Comparison of ENCODE assay signal across 9 mouse cellular contexts in genomic region chr11:88186947-88187243, GRCm38 (mm10). TPM values are rescaled to one million over a fixed set of nuclear protein-coding genes. Genes with fewer than 3 reads are reported as not detected.
A peak's percentile ranks its signal among the peaks of the same experiment; 100 is the strongest.
DNase-seq lines count a peak whose midpoint lies in the region; ATAC-seq and TF ChIP-seq lines count a peak whose summit lies in the region.
"Had no signal": no experiment of that assay in that cellular context is flagged by ENCODE, and none has a peak within 500 bp of the region (broad histone marks: within the 10 kb centered on the region; RNA-seq: fewer than 3 reads in every experiment).

No protein-coding gene starts in this region.

- peak overlapping the region; percentile 57; the same call in 1 of the 2 replicates for H3K4me2 ChIP-seq in heart, embryonic 12.5 days
- peak overlapping the region; percentile 44 for H3K4me2 ChIP-seq in hindbrain, embryonic 14.5 days (replicated peaks)
- peak overlapping the region; percentile 68 for H3K4me2 ChIP-seq in myocyte (ENCODE audit: low read depth)

- peak overlapping the region; percentile 44; the same call in 1 of the 2 replicates for H3K27ac ChIP-seq in heart, embryonic 12.5 days (ENCODE audit: poor library complexity, severe bottlenecking)
- peak overlapping the region; percentile 48 for H3K27ac ChIP-seq in brown adipose tissue, adult 24 weeks (replicated peaks; ENCODE audit: low read depth, low read length)
- H3K27ac ChIP-seq in hindbrain, embryonic 14.5 days = peak overlapping the region; percentile 76

- no peak overlapping the region for H3ac ChIP-seq in myocyte (ENCODE audit: control insufficient read depth, insufficient read length)

- H3K27me3 ChIP-seq in heart, embryonic 12.5 days (replicated peaks) = peaks cover 20% of the 10 kb centered on the region
- peaks cover 9% of the 10 kb centered on the region for H3K27me3 ChIP-seq in hindbrain, embryonic 14.5 days (ENCODE audit: control insufficient read depth, insufficient read depth, low read length)
- no peaks in the 10 kb centered on the region for H3K27me3 ChIP-seq in myocyte (ENCODE audit: control insufficient read depth, insufficient read depth, insufficient read length)

- WGBS in heart, embryonic 12.5 days = 50% methylated on average over 2 of the region's 2 CpGs
- WGBS in hindbrain, embryonic 14.5 days = 45% methylated on average over 2 of the region's 2 CpGs

- ATAC-seq in heart, embryonic 12.5 days (ENCODE audit: insufficient number of reproducible peaks, low FRiP score) = no peak
- ATAC-seq in hindbrain, embryonic 14.5 days (ENCODE audit: low FRiP score) = no peak
- ATAC-seq in erythroblast, adult 5-6 weeks (replicated peaks; ENCODE audit: low FRiP score, poor library complexity, severe bottlenecking) = no peak

- no peak for DNase-seq in heart, adult 8-10 months (ENCODE audit: low spot score)
- DNase-seq in hindbrain, embryonic 14.5 days (ENCODE audit: low spot score) = no peak
- DNase-seq in right cerebral cortex, postnatal 10 days (ENCODE audit: low spot score in 2 of 2) = no peak
- DNase-seq in layer of hippocampus, adult 18-20 months (ENCODE audit: low spot score in 2 of 2) = no peak

- peak overlapping the region; percentile 60 for H3K9ac ChIP-seq in heart, embryonic 12.5 days
- peak overlapping the region; percentile 51 for H3K9ac ChIP-seq in hindbrain, embryonic 14.5 days

- H3K4me1 ChIP-seq in heart, embryonic 12.5 days (replicated peaks) = peaks cover 25% of the 10 kb centered on the region
- peaks cover 2% of the 10 kb centered on the region; the same call in 1 of the 2 replicates for H3K4me1 ChIP-seq in brown adipose tissue, adult 24 weeks (ENCODE audit: control insufficient read depth, insufficient read depth, insufficient read length, low read length)
- H3K4me1 ChIP-seq in hindbrain, embryonic 14.5 days (replicated peaks; ENCODE audit: control insufficient read depth, insufficient read depth, low read length) = peaks cover 16% of the 10 kb centered on the region

- H3K9me3 ChIP-seq in heart, embryonic 12.5 days (replicated peaks) = no peaks in the 10 kb centered on the region
- H3K9me3 ChIP-seq in hindbrain, embryonic 14.5 days (ENCODE audit: control insufficient read depth, low read length) = no peaks in the 10 kb centered on the region
- H3K9me3 ChIP-seq: G1E had no signal

- no peak overlapping the region for H3K4me3 ChIP-seq in heart, embryonic 12.5 days
- H3K4me3 ChIP-seq in brown adipose tissue, adult 24 weeks (ENCODE audit: insufficient read depth, low read depth, low read length) = no peak overlapping the region
- H3K4me3 ChIP-seq in hindbrain, embryonic 14.5 days (replicated peaks; ENCODE audit: low read length) = no peak overlapping the region
- no peak overlapping the region for H3K4me3 ChIP-seq in myocyte

- TF ChIP-seq POLR2A in myocyte (IDR thresholded peaks at IDR 0.05; ENCODE audit: insufficient read length, low read depth) = no peak

- no peaks in the 10 kb centered on the region for H3K79me2 ChIP-seq in myocyte (ENCODE audit: control insufficient read depth, insufficient read depth)

- peaks cover 21% of the 10 kb centered on the region for H3K36me3 ChIP-seq in heart, embryonic 12.5 days
- peaks cover 29% of the 10 kb centered on the region for H3K36me3 ChIP-seq in hindbrain, embryonic 14.5 days (replicated peaks; ENCODE audit: control insufficient read depth, insufficient read depth)
- H3K36me3 ChIP-seq in myocyte (ENCODE audit: control insufficient read depth, insufficient read depth) = peaks cover 6% of the 10 kb centered on the region

TF ChIP-seq in myocyte, 11 proteins besides CTCF, POLR2A, EP300 and RAD21:
- TF ChIP-seq CEBPB (IDR thresholded peaks at IDR 0.05; ENCODE audit: insufficient read depth, poor library complexity, severe bottlenecking) (no peak), MYOG (IDR thresholded peaks at IDR 0.05; ENCODE audit: control insufficient read depth in 1 of 3, insufficient read depth in 1 of 3, insufficient read length in 2 of 3, low read depth in 2 of 3) (no peak), SRF (IDR thresholded peaks at IDR 0.05; ENCODE audit: control insufficient read depth, insufficient read length, low read depth) (no peak)

RNA-seq across cellular contexts. Expression of gene Mrps23, which starts 17.3 kb away (rescaled TPM):
- 79.2 and 81.4 TPM in 2 replicates for polyA plus RNA-seq in heart, embryonic 12.5 days (2016; fragmentation: Nextera tagmentation; extraction: Ambion mirVana)
- total RNA-seq in heart, adult 8-10 months (2022) = 100 to 1,000 TPM; 301 to 345 (median 322) TPM
- polyA plus RNA-seq in brown adipose tissue, adult 24 weeks (2012; ENCODE audit: insufficient read depth, insufficient read length, missing spikeins) = 150 and 192 TPM in 2 replicates
- polyA plus RNA-seq in hindbrain, embryonic 14.5 days (2014; fragmentation: Nextera tagmentation; extraction: Ambion mirVana) = 67.8 and 68.7 TPM in 2 replicates
- polyA plus RNA-seq in myocyte (2012; fragmentation: generic; extraction: Trizol) = 319 TPM
- total RNA-seq in erythroblast, adult 5-6 weeks (2015; ENCODE audit: low replicate concordance) = 16.9 and 19.2 TPM in 2 replicates
- total RNA-seq in erythroblast, adult 5-6 weeks (2017; ENCODE audit: low replicate concordance) = 10.1 and 51.3 TPM in 2 replicates
- total RNA-seq in layer of hippocampus, adult 18-20 months (2021) = 10 to 100 TPM; 63.8 to 77.8 TPM
